Mouse (Mus musculus): Measurements from ENCODE around the gene Myod1. TPM values are rescaled to one million over a fixed set of nuclear protein-coding genes. Genes with fewer than 3 reads are reported as not detected.

The Myod1 gene
- polyA plus RNA-seq, 1 experiment from 2014 or later, result 0.14 TPM

- peaks cover 17% of the 10 kb centered on the region for H3K4me1 ChIP-seq (replicated peaks; ENCODE audit: control insufficient read depth, insufficient read depth, low read length)
- H3K9ac ChIP-seq (replicated peaks; ENCODE audit: low read depth, low read length), result no peak overlapping the region
- no peaks in the 10 kb centered on the region for H3K36me3 ChIP-seq (ENCODE audit: control insufficient read depth, insufficient read depth)
- no peaks in the 10 kb centered on the region for H3K9me3 ChIP-seq (ENCODE audit: control insufficient read depth, low read length)
- H3K4me2 ChIP-seq (ENCODE audit: low read length), result no peak overlapping the region
- peaks cover 39% of the 10 kb centered on the region for H3K27me3 ChIP-seq (replicated peaks; ENCODE audit: control insufficient read depth, insufficient read depth, low read length)
- no peak for ATAC-seq
- no peak overlapping the region for H3K4me3 ChIP-seq (replicated peaks; ENCODE audit: low read length)
- WGBS, result 65% methylated on average over 9 of the region's 9 CpGs
- no peak overlapping the region for H3K27ac ChIP-seq (ENCODE audit: low read length)
These were observed 4.4 kb downstream of the Myod1 start for GRCm38 (mm10) chr7:46380625-46381024.

DNA sequence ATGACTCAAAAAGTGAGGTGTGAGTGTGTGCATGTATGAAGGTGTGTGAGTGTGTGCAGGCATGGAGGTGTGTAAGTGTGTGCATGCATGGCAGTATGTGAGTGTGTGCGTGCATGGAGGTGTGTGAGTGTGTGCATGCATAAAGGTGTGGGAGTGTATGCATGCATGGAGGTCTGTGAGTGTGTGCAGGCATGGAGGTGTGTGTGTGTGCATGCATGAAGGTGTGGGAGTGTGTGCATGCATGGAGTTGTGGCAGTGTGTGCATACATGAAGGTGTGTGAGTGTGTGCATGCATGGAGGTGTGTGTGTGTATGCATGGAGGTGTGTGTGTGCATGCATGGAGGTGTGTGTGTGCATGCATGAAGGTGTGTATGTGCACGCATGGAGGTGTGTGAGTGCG lies 11.2 kb downstream of the Myod1 start:
- 0 out of 2 replicates have a peak, but pooled peaks cover 2% of the 10 kb centered on the region for H3K27me3 ChIP-seq (replicated peaks; ENCODE audit: control insufficient read depth, insufficient read depth, low read length)
- H3K4me2 ChIP-seq (ENCODE audit: low read length), result no peak overlapping the region
- no peaks in the 10 kb centered on the region for H3K36me3 ChIP-seq (ENCODE audit: control insufficient read depth, insufficient read depth)
- no peak overlapping the region for H3K9ac ChIP-seq (replicated peaks; ENCODE audit: low read depth, low read length)
- no peak for ATAC-seq
- no peaks in the 10 kb centered on the region for H3K4me1 ChIP-seq (replicated peaks; ENCODE audit: control insufficient read depth, insufficient read depth, low read length)
- H3K27ac ChIP-seq (ENCODE audit: low read length), result no peak overlapping the region
- H3K4me3 ChIP-seq (replicated peaks; ENCODE audit: low read length), result no peak overlapping the region
- 92% methylated on average over 3 of the region's 3 CpGs for WGBS
- no peaks in the 10 kb centered on the region for H3K9me3 ChIP-seq (ENCODE audit: control insufficient read depth, low read length)

DNA sequence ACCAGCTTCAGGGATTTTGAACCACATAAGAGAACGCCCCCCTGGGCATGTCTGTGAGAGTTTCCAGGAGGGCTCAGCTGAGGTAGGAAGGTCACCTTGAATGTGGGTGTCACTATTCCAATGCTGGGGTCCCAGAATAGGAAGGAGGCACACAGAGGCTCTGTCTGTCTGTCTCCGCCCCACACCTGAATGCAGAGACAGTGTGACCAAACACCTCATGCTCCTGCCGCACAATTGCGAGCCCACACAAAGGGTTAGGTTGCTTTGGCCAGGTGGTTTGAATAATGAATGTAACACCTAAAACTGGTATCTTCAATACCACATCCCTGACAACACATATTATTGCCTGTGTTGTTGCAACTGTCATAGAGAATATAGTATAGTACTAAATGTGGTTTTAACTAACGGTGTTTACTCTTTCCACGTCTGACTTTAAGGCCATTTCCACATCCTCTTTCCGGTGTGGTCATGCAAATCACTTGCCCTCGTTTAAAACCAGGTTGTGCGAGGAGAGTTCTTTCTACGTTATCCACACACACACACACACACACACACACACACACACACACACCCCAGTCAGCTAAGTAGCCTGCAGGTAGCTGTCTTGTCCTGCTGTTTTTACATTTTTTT lies 13.3 kb downstream of the Myod1 start:
- no peaks in the 10 kb centered on the region for H3K36me3 ChIP-seq (ENCODE audit: control insufficient read depth, insufficient read depth)
- 81% methylated on average over 10 of the region's 10 CpGs for WGBS
- H3K27me3 ChIP-seq (replicated peaks; ENCODE audit: control insufficient read depth, insufficient read depth, low read length), result peaks cover 6% of the 10 kb centered on the region
- H3K9ac ChIP-seq (replicated peaks; ENCODE audit: low read depth, low read length), result no peak overlapping the region
- peaks cover 3% of the 10 kb centered on the region; the same call in 1 of the 2 replicates for H3K4me1 ChIP-seq (replicated peaks; ENCODE audit: control insufficient read depth, insufficient read depth, low read length)
- no peaks in the 10 kb centered on the region for H3K9me3 ChIP-seq (ENCODE audit: control insufficient read depth, low read length)
- no peak for ATAC-seq
- H3K27ac ChIP-seq (ENCODE audit: low read length), result no peak overlapping the region
- H3K4me2 ChIP-seq (ENCODE audit: low read length), result no peak overlapping the region
- no peak overlapping the region for H3K4me3 ChIP-seq (replicated peaks; ENCODE audit: low read length)

DNA sequence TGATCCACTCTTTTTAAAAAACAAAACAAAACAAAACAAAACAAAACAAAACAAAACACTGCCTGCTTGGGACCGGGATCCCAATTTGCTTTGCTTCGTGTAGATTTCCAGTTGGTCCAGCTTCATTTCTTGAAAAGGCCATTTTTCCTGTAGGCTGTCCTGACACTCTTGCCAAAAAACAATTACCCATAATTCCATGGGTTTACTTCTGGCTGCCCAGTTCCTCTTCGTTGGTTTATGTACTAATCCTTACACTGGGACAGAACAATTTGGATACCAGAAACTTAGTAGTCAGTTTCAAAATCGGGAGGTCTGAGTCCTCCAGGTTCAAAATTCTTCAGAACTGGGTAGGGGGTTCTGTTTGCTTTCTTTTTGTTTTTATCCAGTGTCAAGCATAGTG lies 14.0 kb downstream of the Myod1 start:
- ATAC-seq, result no peak
- Histone ChIP-seq H3K9ac (replicated peaks; ENCODE audit: low read depth, low read length) (no peak overlapping the region), H3K4me1 (replicated peaks; ENCODE audit: control insufficient read depth, insufficient read depth, low read length) (peaks cover 3% of the 10 kb centered on the region; the same call in 1 of the 2 replicates), H3K27me3 (replicated peaks; ENCODE audit: control insufficient read depth, insufficient read depth, low read length) (peaks cover 13% of the 10 kb centered on the region), H3K4me2 (ENCODE audit: low read length) (no peak overlapping the region), H3K36me3 (ENCODE audit: control insufficient read depth, insufficient read depth) (no peaks in the 10 kb centered on the region), H3K4me3 (replicated peaks; ENCODE audit: low read length) (no peak overlapping the region), H3K9me3 (ENCODE audit: control insufficient read depth, low read length) (no peaks in the 10 kb centered on the region), H3K27ac (ENCODE audit: low read length) (no peak overlapping the region)
- WGBS, result 41% methylated on average over 4 of the region's 4 CpGs

DNA sequence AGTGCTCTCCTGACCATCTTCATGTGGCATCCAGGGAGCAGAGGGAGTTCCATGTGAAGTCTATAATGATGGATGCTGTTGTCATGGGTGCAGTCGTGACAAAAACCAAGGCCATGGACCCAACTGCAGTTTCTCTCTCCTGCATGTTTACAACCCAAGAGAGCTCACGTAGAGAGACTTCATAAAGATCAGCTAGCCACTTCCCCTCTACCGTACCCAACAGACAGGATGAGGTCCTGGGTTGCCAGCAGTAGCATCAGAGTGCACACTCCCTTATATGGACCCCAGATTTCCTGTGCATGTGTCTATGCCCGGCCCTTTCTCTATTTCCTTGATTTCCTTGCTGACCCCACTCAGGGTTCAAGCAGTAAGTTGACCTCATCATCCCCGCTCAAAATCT lies 15.4 kb downstream of the Myod1 start:
- Histone ChIP-seq H3K27ac (ENCODE audit: low read length) (no peak overlapping the region), H3K9ac (replicated peaks; ENCODE audit: low read depth, low read length) (no peak overlapping the region), H3K4me3 (replicated peaks; ENCODE audit: low read length) (no peak overlapping the region), H3K27me3 (replicated peaks; ENCODE audit: control insufficient read depth, insufficient read depth, low read length) (peaks cover 15% of the 10 kb centered on the region), H3K4me1 (replicated peaks; ENCODE audit: control insufficient read depth, insufficient read depth, low read length) (peaks cover 7% of the 10 kb centered on the region; the same call in 1 of the 2 replicates), H3K4me2 (ENCODE audit: low read length) (no peak overlapping the region), H3K36me3 (ENCODE audit: control insufficient read depth, insufficient read depth) (no peaks in the 10 kb centered on the region), H3K9me3 (ENCODE audit: control insufficient read depth, low read length) (no peaks in the 10 kb centered on the region)
- 76% methylated on average over 5 of the region's 5 CpGs for WGBS
- no peak for ATAC-seq

DNA sequence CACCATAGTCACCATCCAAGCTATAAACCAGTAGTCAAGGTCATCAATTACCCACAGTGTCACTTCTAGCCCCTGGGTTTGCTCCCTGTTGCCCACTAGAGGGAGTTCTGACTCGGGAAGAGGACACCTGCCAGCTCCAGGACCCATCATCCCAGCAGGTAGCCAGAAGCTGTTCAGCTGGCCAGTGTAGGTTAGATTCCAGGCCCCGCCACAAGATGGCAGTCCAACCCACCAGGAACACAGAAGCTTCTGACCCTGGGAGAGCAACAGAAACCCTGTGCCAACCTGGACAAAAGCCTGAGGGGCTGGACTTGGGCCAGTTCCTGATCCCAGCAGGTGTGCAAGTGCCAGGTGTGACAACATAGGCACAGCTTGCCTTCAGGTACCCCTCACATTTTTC lies 16.8 kb downstream of the Myod1 start:
- Histone ChIP-seq H3K9me3 (ENCODE audit: control insufficient read depth, low read length) (no peaks in the 10 kb centered on the region), H3K27me3 (replicated peaks; ENCODE audit: control insufficient read depth, insufficient read depth, low read length) (peaks cover 15% of the 10 kb centered on the region), H3K36me3 (ENCODE audit: control insufficient read depth, insufficient read depth) (no peaks in the 10 kb centered on the region), H3K4me1 (replicated peaks; ENCODE audit: control insufficient read depth, insufficient read depth, low read length) (peaks cover 16% of the 10 kb centered on the region), H3K9ac (replicated peaks; ENCODE audit: low read depth, low read length) (no peak overlapping the region), H3K27ac (ENCODE audit: low read length) (no peak overlapping the region), H3K4me3 (replicated peaks; ENCODE audit: low read length) (no peak overlapping the region), H3K4me2 (ENCODE audit: low read length) (no peak overlapping the region)
- WGBS, result 0% methylated on average over 2 of the region's 2 CpGs
- 0 out of 2 replicates have a peak, but pooled peaks have one; percentile 1 for ATAC-seq

GRCm38 (mm10) chr7:46393718-46394511 lies 17.6 kb downstream of the Myod1 start:
- Histone ChIP-seq H3K4me2 (ENCODE audit: low read length) (no peak overlapping the region), H3K4me3 (replicated peaks; ENCODE audit: low read length) (no peak overlapping the region), H3K9ac (replicated peaks; ENCODE audit: low read depth, low read length) (no peak overlapping the region), H3K27ac (ENCODE audit: low read length) (no peak overlapping the region), H3K9me3 (ENCODE audit: control insufficient read depth, low read length) (no peaks in the 10 kb centered on the region), H3K4me1 (replicated peaks; ENCODE audit: control insufficient read depth, insufficient read depth, low read length) (peaks cover 24% of the 10 kb centered on the region), H3K27me3 (replicated peaks; ENCODE audit: control insufficient read depth, insufficient read depth, low read length) (peaks cover 22% of the 10 kb centered on the region), H3K36me3 (ENCODE audit: control insufficient read depth, insufficient read depth) (no peaks in the 10 kb centered on the region)
- ATAC-seq, result no peak
- 58% methylated on average over 12 of the region's 12 CpGs for WGBS

DNA sequence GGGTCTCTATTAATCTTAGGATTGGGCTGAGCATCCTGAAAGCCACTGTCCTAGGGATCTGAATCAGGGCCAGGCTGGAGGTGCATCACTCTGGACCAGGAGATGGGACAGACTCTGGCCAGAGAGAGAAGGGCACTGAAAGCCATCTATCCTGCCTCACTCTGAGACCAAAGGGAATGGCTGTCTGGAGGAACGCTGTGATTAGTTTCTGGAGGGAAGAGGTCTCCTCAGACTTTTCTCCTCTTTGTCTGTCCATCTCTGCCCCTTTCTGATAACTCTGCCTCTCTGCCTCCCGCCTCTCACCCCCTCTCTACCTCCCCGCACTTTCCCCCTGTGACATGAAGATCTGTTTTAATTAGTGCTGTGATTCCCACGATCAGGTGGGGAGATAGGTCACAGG lies 18.7 kb downstream of the Myod1 start:
- Histone ChIP-seq H3K27me3 (replicated peaks; ENCODE audit: control insufficient read depth, insufficient read depth, low read length) (peaks cover 22% of the 10 kb centered on the region), H3K4me1 (replicated peaks; ENCODE audit: control insufficient read depth, insufficient read depth, low read length) (peaks cover 34% of the 10 kb centered on the region), H3K4me2 (ENCODE audit: low read length) (no peak overlapping the region), H3K9ac (replicated peaks; ENCODE audit: low read depth, low read length) (no peak overlapping the region), H3K9me3 (ENCODE audit: control insufficient read depth, low read length) (no peaks in the 10 kb centered on the region), H3K36me3 (ENCODE audit: control insufficient read depth, insufficient read depth) (no peaks in the 10 kb centered on the region), H3K27ac (ENCODE audit: low read length) (no peak overlapping the region), H3K4me3 (replicated peaks; ENCODE audit: low read length) (no peak overlapping the region)
- WGBS, result 67% methylated on average over 4 of the region's 4 CpGs
- no peak for ATAC-seq

DNA sequence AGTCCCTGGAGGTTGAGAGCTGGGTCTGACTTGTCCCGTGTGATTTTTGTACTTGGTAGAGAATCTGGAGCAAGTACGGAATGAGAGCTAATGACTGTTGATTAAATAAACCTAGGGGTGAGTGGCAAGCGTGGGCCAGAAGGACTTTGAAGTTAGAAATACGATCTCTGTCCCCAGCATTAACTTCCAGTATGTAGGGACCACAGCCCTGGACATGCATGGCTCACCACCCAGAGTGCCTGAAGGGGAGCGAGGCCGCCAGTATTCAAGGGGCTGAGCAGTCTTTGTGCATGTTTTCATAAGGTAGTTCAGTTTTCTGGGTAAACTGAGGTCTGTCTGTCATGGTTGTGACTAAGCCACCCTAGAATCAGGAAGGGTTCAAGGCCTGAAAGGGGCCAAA lies 19.3 kb downstream of the Myod1 start:
- Histone ChIP-seq H3K4me1 (replicated peaks; ENCODE audit: control insufficient read depth, insufficient read depth, low read length) (peaks cover 40% of the 10 kb centered on the region), H3K9me3 (ENCODE audit: control insufficient read depth, low read length) (no peaks in the 10 kb centered on the region), H3K27ac (ENCODE audit: low read length) (no peak overlapping the region), H3K27me3 (replicated peaks; ENCODE audit: control insufficient read depth, insufficient read depth, low read length) (peaks cover 22% of the 10 kb centered on the region), H3K9ac (replicated peaks; ENCODE audit: low read depth, low read length) (no peak overlapping the region), H3K36me3 (ENCODE audit: control insufficient read depth, insufficient read depth) (no peaks in the 10 kb centered on the region), H3K4me3 (replicated peaks; ENCODE audit: low read length) (peak overlapping the region; percentile 95; the same call in 1 of the 2 replicates), H3K4me2 (ENCODE audit: low read length) (peak overlapping the region; percentile 87)
- ATAC-seq, result no peak
- WGBS, result 49% methylated on average over 6 of the region's 6 CpGs

Measured in forebrain, embryonic 16.5 days (tissue).